Mouse (Mus musculus) adrenal gland (tissue): ENCODE data around the gene Tmem170b.
"Not testable (repeated sequence)": the region's sequence is repeated elsewhere in the genome, so short reads cannot be mapped to it uniquely, and the experiment has no call there.

ENCODE experiments used
- intact Hi-C: fragments of 180-260 bp; cut with DNase I; formaldehyde crosslinking; loops from one replicate; pipeline ENCODE4 v1.15.1; 2025

Tmem170b gene

GRCm38 (mm10) chr13:41663501-41664195, 57.9 kb downstream of the Tmem170b start:
- intact Hi-C loops = no loop called here

GRCm38 (mm10) chr13:41669951-41670350, 64.2 kb downstream of the Tmem170b start:
- intact Hi-C loops = no loop called here

- intact Hi-C loops = no loop called here
Measured at GRCm38 (mm10) chr13:41670386-41671130, 64.9 kb downstream of the Tmem170b start.

GRCm38 (mm10) chr13:41671136-41671705, 65.5 kb downstream of the Tmem170b start:
- intact Hi-C loops = no loop called here

GRCm38 (mm10) chr13:41672904-41673303, 67.2 kb downstream of the Tmem170b start:
- intact Hi-C loops = not testable (repeated sequence)

GRCm38 (mm10) chr13:41673541-41673940, 67.8 kb downstream of the Tmem170b start:
- intact Hi-C loops = no loop called here

- intact Hi-C loops = not testable (repeated sequence)
Measured at GRCm38 (mm10) chr13:41674608-41675007, 68.9 kb downstream of the Tmem170b start.

- intact Hi-C loops = no loop called here
Measured at GRCm38 (mm10) chr13:41675498-41675897, 69.8 kb downstream of the Tmem170b start.

GRCm38 (mm10) chr13:41675966-41676835, 70.5 kb downstream of the Tmem170b start:
- intact Hi-C loops = no loop called here

- intact Hi-C loops = no loop called here
Measured at GRCm38 (mm10) chr13:41676836-41677186, 71.1 kb downstream of the Tmem170b start.

GRCm38 (mm10) chr13:41680854-41681549, 75.3 kb downstream of the Tmem170b start:
- intact Hi-C loops = no loop called here

GRCm38 (mm10) chr13:41682341-41683119, 76.8 kb downstream of the Tmem170b start:
- intact Hi-C loops = no loop called here

GRCm38 (mm10) chr13:41683356-41684012, 77.8 kb downstream of the Tmem170b start:
- intact Hi-C loops = no loop called here

GRCm38 (mm10) chr13:41685499-41685898, 79.8 kb downstream of the Tmem170b start:
- intact Hi-C loops = no loop called here

- intact Hi-C loops = no loop called here
Measured at GRCm38 (mm10) chr13:41689055-41689454, 83.3 kb downstream of the Tmem170b start.

GRCm38 (mm10) chr13:41689598-41690045, 83.9 kb downstream of the Tmem170b start:
- intact Hi-C loops = no loop called here
